Mouse (Mus musculus) kidney, embryonic 15.5 days (tissue): ENCODE data around the gene Gm3409. TPM values are rescaled to one million over a fixed set of nuclear protein-coding genes. Genes with fewer than 3 reads are reported as not detected.
A peak's percentile ranks its signal among the peaks of the same experiment; 100 is the strongest.
"Not testable (repeated sequence)": the region's sequence is repeated elsewhere in the genome, so short reads cannot be mapped to it uniquely, and the experiment has no call there.

Experiments used
- ATAC-seq: fragments of 200-750 bp; cut with Nextera tagmentation; replicated peaks from 2 replicates; pipeline ENCODE4 v1.8.0; 2017; ENCODE audit warnings: moderate TSS enrichment; ENCODE audit not compliant: low FRiP score
- H3K27ac ChIP-seq: fragments of 300-500 bp; sonication (generic); 2 replicates; pipeline ENCODE4 v1.5.1; 2015; ENCODE audit warnings: mild to moderate bottlenecking, inconsistent platforms
- H3K27me3 ChIP-seq: fragments of 300-500 bp; sonication (generic); 2 replicates; pipeline ENCODE4 v1.6.1; 2015; ENCODE audit warnings: inconsistent platforms
- H3K36me3 ChIP-seq: fragments of 300-500 bp; sonication (generic); 2 replicates; pipeline ENCODE4 v1.6.1; 2015; ENCODE audit warnings: inconsistent platforms
- H3K4me1 ChIP-seq: fragments of 300-500 bp; sonication (generic); 2 replicates; pipeline ENCODE4 v1.6.1; 2015; ENCODE audit warnings: inconsistent platforms
- H3K4me2 ChIP-seq: fragments of 300-500 bp; sonication (generic); 2 replicates; pipeline ENCODE4 v1.6.1; 2015; ENCODE audit warnings: moderate library complexity, mild to moderate bottlenecking, inconsistent platforms
- H3K4me3 ChIP-seq: fragments of 300-500 bp; sonication (generic); replicated peaks from 2 replicates; pipeline ENCODE4 v1.5.1; 2015; ENCODE audit warnings: mild to moderate bottlenecking, inconsistent platforms
- H3K9ac ChIP-seq: fragments of 300-500 bp; sonication (generic); 2 replicates; pipeline ENCODE4 v1.6.1; 2015; ENCODE audit warnings: mild to moderate bottlenecking, inconsistent platforms
- H3K9me3 ChIP-seq: fragments of 300-500 bp; sonication (generic); replicated peaks from 2 replicates; pipeline ENCODE4 v1.6.1; 2016; ENCODE audit warnings: inconsistent platforms
- WGBS: fragments of 180-500 bp; shearing (Covaris S2); methylation state at CpG from one replicate; pipeline ENCODE4 v1.1.7; 2015; ENCODE audit warnings: mixed read lengths; 5-methylcytosine and 5-hydroxymethylcytosine counted together
- polyA plus RNA-seq: library from polyadenylated mRNA; unstranded; fragments of >200 nt; fragmentation: Nextera tagmentation; extraction: Ambion mirVana; gene quantifications from 2 replicates; pipeline ENCODE4 v1.2.1, GENCODE M21; 2015

Gene Gm3409
- not detected in 2 replicates for polyA plus RNA-seq

GRCm38 (mm10) chr5:146537347-146537746 lies at the start of gene Gm3409:
TSS of gene Gm3409 (plus strand) at chr5:146537647.
- not testable (repeated sequence) for H3K4me1 ChIP-seq, H3K9me3 ChIP-seq, H3K36me3 ChIP-seq, ATAC-seq, H3K27me3 ChIP-seq, H3K4me2 ChIP-seq, H3K9ac ChIP-seq, H3K4me3 ChIP-seq, H3K27ac ChIP-seq
- WGBS, result 100% methylated on average over 2 of the region's 3 CpGs

GRCm38 (mm10) chr5:146488959-146489358 lies 48.5 kb upstream of the Gm3409 start:
- H3K9ac ChIP-seq, ATAC-seq, H3K4me3 ChIP-seq, H3K4me2 ChIP-seq, H3K27me3 ChIP-seq, H3K27ac ChIP-seq, H3K4me1 ChIP-seq, H3K36me3 ChIP-seq, H3K9me3 ChIP-seq: not testable (repeated sequence)
- WGBS, result 11% methylated on average over 3 of the region's 4 CpGs

GRCm38 (mm10) chr5:146491063-146491462 lies 46.4 kb upstream of the Gm3409 start, which contains the start of gene Gm6370:
TSS of gene Gm6370 (plus strand) at chr5:146491363.
- not testable (repeated sequence) for H3K27ac ChIP-seq, H3K4me2 ChIP-seq, H3K36me3 ChIP-seq, ATAC-seq, H3K4me1 ChIP-seq, H3K9me3 ChIP-seq, H3K9ac ChIP-seq, H3K27me3 ChIP-seq, H3K4me3 ChIP-seq
- no CpG with 5 or more reads among the region's 5 CpGs for WGBS

- no CpG with 5 or more reads among the region's 5 CpGs for WGBS
Measured at GRCm38 (mm10) chr5:146502099-146502498, 35.3 kb upstream of the Gm3409 start, which contains the start of gene 4930449I24Rik. TSS of gene 4930449I24Rik (plus strand) at chr5:146502399.

DNA sequence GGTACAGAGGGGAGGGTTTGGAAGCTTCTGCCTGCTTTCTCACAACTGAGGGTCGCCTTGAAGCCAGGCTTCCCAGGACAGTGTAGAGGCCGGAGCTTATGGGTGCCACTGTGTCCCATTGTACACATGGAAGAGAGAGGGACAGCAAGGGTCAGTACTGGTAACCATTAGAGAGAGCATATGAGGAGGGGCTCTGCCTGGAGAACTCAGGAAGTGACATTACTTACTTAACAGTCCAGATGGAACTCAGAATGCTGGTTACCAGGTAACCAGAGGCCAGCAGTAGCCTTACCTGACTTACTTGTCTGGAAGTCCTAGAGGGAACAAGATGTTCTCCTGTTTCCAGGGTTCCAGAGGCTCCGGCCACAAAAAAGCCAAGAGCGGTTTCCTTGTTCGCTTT lies 23.6 kb upstream of the Gm3409 start, which contains the start of gene Gm3402:
Gm3402 (plus strand) TSS at position 301 of the 400 bp plus-strand sequence.
- H3K27me3 ChIP-seq, H3K27ac ChIP-seq, H3K4me2 ChIP-seq, H3K4me1 ChIP-seq, H3K4me3 ChIP-seq, H3K36me3 ChIP-seq, H3K9me3 ChIP-seq, H3K9ac ChIP-seq, ATAC-seq: not testable (repeated sequence)
- WGBS, result no CpG with 5 or more reads among the region's 5 CpGs

More at GRCm38 (mm10) chr5:146502099-146502498, 35.3 kb upstream of the Gm3409 start, which contains the start of gene 4930449I24Rik:
- H3K27ac ChIP-seq, H3K36me3 ChIP-seq, H3K9ac ChIP-seq, ATAC-seq, H3K4me2 ChIP-seq, H3K4me3 ChIP-seq, H3K27me3 ChIP-seq, H3K4me1 ChIP-seq, H3K9me3 ChIP-seq: not testable (repeated sequence)

DNA sequence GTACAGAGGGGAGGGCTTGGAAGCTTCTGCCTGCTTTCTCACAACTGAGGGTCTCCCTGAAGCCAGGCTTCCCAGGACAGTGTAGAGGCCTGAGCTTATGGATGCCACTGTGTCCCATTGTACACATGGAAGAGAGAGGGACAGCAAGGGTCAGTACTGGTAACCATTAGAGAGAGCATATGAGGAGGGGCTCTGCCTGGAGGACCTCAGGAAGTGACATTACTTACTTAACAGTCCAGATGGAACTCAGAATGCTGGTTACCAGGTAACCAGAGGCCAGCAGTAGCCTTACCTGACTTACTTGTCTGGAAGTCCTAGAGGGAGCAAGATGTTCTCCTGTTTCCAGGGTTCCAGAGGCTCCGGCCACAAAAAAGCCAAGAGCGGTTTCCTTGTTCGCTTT lies 11.9 kb upstream of the Gm3409 start, which contains the start of gene Gm3404:
Gm3404 (plus strand) TSS at position 301 of the 400 bp plus-strand sequence.
- not testable (repeated sequence) for H3K4me3 ChIP-seq, H3K9ac ChIP-seq, H3K9me3 ChIP-seq, ATAC-seq, H3K4me2 ChIP-seq, H3K36me3 ChIP-seq, H3K4me1 ChIP-seq, H3K27ac ChIP-seq, H3K27me3 ChIP-seq
- WGBS, result 100% methylated on average over 2 of the region's 3 CpGs

DNA sequence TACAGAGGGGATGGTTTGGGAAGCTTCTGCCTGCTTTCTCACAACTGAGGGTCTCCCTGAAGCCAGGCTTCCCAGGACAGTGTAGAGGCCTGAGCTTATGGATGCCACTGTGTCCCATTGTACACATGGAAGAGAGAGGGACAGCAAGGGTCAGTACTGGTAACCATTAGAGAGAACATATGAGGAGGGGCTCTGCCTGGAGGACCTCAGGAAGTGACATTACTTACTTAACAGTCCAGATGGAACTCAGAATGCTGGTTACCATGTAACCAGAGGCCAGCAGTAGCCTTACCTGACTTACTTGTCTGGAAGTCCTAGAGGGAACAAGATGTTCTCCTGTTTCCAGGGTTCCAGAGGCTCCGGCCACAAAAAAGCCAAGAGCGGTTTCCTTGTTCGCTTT lies 18.4 kb downstream of the Gm3409 start, which contains the start of gene Gm3415:
Gm3415 (plus strand) TSS at position 301 of the 400 bp plus-strand sequence.
- H3K9ac ChIP-seq, H3K27me3 ChIP-seq, H3K4me2 ChIP-seq, H3K9me3 ChIP-seq, H3K36me3 ChIP-seq, H3K4me1 ChIP-seq, ATAC-seq, H3K27ac ChIP-seq, H3K4me3 ChIP-seq: not testable (repeated sequence)
- no CpG with 5 or more reads among the region's 3 CpGs for WGBS

- Histone ChIP-seq H3K4me2 (no peak overlapping the region), H3K36me3 (no peaks in the 10 kb centered on the region), H3K9me3 (no peaks in the 10 kb centered on the region), H3K4me3 (no peak overlapping the region), H3K9ac (no peak overlapping the region), H3K4me1 (no peaks in the 10 kb centered on the region), H3K27me3 (no peaks in the 10 kb centered on the region), H3K27ac (no peak overlapping the region)
- 70% methylated on average over 1 of the region's 1 CpGs for WGBS
- no peak for ATAC-seq
Measured at GRCm38 (mm10) chr5:146564259-146564658, 26.8 kb downstream of the Gm3409 start.

GRCm38 (mm10) chr5:146567054-146567453 lies 29.6 kb downstream of the Gm3409 start:
- H3K9ac ChIP-seq, result no peak overlapping the region
- H3K36me3 ChIP-seq, result no peaks in the 10 kb centered on the region
- no peak overlapping the region for H3K27ac ChIP-seq
- no peak overlapping the region for H3K4me2 ChIP-seq
- 63% methylated on average over 4 of the region's 4 CpGs for WGBS
- ATAC-seq, result no peak
- no peaks in the 10 kb centered on the region for H3K27me3 ChIP-seq
- no peak overlapping the region for H3K4me3 ChIP-seq
- peaks cover 5% of the 10 kb centered on the region; the same call in 1 of the 2 replicates for H3K4me1 ChIP-seq
- no peaks in the 10 kb centered on the region for H3K9me3 ChIP-seq

GRCm38 (mm10) chr5:146570179-146570578 lies 32.7 kb downstream of the Gm3409 start:
- not testable (repeated sequence) for H3K27ac ChIP-seq, H3K9me3 ChIP-seq, H3K4me2 ChIP-seq, H3K4me1 ChIP-seq, H3K4me3 ChIP-seq, H3K27me3 ChIP-seq, H3K36me3 ChIP-seq, H3K9ac ChIP-seq
- peak; percentile 64; the same call in 1 of the 2 replicates for ATAC-seq
- 81% methylated on average over 6 of the region's 6 CpGs for WGBS

GRCm38 (mm10) chr5:146571830-146572734 lies 34.6 kb downstream of the Gm3409 start:
- not testable (repeated sequence) for H3K36me3 ChIP-seq, H3K9me3 ChIP-seq, ATAC-seq, H3K4me1 ChIP-seq, H3K27me3 ChIP-seq, H3K4me2 ChIP-seq, H3K27ac ChIP-seq, H3K9ac ChIP-seq, H3K4me3 ChIP-seq
- 65% methylated on average over 6 of the region's 6 CpGs for WGBS

DNA sequence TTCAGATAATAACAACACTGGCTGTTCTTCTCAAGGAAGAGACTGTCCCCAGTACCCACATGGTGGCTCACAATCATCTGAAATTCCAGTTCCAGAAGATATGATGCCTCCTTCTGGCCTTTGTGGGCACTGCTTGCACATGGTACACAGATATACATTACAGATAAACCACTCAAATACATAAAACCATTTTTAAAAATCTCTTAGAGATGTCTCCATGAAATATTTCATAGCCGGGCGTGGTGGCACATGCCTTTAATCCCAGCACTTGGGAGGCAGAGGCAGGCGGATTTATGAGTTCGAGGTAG lies 35.2 kb downstream of the Gm3409 start:
- H3K4me2 ChIP-seq, H3K27me3 ChIP-seq, H3K4me3 ChIP-seq, H3K4me1 ChIP-seq, H3K9ac ChIP-seq, H3K27ac ChIP-seq, H3K36me3 ChIP-seq, H3K9me3 ChIP-seq, ATAC-seq: not testable (repeated sequence)
- 94% methylated on average over 4 of the region's 4 CpGs for WGBS
